Mouse (Mus musculus) embryo, embryonic 11 days (tissue): ENCODE measurements around the gene Fam111a.

Experiments
- DNase-seq: peaks from one replicate; pipeline ENCODE4 v3.0.0-alpha.2; 2015

Gene Fam111a

DNA sequence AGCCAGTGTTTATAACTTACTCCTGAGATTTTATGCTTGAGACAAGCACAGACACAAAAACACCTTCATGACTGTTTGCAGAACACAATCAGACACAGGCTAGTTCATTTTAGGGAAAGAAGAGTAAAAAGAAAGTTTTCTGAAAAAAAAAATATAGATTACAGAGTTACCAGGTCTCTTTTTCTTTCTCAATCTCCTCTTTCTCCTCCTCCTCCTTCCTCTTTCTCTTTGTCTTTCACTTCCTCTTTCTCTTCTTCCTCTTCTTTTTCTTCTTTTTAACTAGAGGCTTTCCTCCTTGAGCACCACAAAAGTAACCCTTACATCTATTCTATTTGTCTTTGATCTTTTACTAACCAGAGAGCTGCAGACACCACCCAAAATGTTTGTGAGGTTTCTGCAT is 18.7 kb downstream of the Fam111a start:
- DNase-seq = no peak

DNA sequence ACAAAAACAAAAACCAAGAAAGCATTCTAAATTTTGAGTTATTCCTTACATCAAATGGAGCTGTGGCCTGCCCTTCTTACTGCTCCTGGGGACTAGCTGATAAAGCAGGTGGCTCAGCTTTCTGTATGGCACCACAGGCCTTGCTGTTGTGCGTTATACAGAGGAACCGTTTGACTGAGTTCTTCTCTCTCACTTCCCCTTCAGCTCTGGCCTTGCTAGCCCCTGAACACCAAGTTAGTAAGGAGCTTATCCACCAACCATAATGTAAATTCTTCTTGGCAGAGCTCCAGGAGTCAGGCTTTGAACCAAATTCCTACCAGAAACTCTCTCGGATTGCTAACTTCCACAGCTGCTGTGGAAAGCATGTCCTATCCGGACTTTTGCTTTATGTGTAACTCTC is 21.5 kb downstream of the Fam111a start:
- DNase-seq = no peak

DNA sequence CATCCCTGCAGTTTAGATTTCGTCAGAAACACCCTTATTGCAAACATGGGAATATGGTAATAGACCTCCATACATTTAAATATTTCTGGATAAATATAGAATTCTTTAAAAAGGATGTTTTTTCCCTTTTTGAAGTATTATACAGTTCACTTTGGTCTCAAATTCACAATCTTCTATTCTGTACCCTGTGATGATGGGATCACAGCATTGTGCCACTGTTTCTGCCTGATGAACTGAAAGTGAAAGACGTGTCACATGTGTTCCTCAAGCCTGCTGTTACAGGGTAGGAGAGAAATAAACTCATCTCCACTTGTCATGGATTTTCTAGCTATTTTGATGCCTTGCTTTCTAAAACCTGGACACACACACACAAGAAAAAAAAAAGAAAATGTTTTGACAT is 25.3 kb downstream of the Fam111a start:
- DNase-seq = no peak

DNA sequence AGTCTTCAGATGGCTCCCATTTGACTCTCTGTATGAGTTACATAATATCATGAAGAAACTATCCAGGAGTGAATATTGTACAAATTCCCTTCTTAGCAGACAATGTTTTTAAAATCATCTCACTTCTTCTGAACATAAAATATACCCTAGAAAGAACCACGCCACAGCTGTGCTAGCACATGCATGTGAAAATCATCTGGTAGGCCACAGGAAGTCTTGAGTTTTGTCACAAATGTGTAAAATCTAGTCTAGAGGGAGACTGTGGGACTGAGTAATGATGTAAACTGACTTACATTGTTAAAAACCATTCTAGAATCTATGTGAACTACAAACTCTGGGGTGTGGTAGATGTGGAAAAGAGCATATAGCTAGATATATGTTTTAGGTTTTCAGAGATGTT is 26.1 kb downstream of the Fam111a start:
- no peak for DNase-seq

DNA sequence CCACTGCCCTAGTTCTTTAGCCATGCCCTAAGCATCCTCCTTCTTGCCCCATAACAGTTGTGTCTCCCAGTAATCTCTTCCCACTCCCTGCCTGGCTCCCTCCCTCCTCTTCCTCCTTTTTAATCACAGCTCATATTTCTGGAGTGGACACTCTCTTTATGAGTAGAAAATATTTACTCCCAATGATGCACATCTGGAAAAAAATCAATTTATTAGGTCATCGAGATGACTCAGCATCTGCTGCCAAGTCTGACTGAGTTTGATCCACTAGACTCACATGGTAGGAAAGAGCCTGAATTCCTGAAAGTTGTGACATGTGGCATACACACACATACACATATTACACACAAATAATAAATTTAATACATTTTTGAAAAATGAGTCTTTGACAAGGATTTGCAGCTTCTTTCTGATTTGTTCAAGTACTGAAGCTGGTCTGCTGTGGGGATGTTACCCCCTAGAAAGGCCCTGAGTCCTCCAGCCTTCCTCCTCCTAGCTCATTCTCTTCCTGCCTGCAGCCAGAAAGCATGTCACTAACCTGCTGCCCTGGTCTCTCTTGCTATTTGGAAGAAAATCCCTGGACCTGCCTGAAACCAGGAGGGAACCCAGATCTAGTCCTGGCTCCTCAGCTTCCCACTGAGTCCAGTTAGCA is 27.2 kb downstream of the Fam111a start:
- no peak for DNase-seq

DNA sequence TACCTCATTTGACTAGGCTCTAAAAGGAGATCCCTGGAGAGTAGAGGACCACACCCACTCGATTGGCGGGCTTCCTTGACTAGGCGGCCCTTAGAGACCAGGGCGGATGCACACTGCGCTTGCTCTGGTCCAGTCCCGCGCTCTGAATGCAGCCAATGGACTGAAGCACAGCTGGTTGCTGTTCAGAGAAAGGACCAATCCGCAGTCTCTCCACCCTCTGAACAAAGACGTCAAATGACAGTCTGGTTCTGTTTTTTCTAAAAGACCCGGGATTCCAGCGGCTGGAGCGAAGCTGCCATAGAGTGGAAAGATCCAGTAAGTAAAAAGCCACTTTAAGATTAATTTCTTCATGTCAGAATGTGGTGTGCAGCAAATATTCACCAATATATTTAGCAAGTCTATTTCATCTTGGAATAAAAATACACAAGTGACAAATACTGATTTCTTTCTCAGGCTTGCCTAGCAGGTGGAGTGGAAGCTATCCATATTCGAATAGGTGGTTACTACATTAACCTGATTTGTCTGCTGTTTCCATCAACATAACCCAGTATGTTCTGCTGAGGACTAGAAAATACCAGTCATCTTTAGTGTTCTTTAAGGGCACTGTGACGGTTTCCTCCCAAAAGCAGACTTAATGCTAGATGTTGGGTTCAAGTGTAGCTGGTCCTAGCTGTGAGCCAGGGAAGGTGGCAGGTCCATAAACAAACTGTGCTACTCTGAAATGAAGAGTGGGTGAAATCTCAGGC is 27.9 kb downstream of the Fam111a start:
- peak; percentile 91 for DNase-seq

DNA sequence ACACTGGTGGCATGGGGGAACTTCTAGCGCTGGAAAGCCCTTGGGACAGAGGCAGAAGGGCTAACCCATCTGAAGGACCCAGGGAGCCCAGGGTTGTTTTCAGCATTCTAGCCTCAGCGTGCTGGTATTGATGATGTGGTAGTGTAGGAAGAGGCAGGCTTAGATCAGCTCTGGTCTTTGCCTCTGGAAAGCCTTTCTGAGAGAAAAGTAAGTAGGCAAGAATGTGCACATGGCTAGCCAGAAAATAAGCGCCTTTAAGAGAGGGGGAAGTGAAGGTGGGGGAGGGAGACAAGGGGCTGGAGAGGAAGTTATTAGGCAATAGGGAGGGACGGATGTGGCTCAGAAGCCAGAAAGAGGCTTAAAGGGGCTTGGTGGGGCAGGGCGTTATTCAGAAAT is 28.5 kb downstream of the Fam111a start:
- peak; percentile 4 for DNase-seq

DNA sequence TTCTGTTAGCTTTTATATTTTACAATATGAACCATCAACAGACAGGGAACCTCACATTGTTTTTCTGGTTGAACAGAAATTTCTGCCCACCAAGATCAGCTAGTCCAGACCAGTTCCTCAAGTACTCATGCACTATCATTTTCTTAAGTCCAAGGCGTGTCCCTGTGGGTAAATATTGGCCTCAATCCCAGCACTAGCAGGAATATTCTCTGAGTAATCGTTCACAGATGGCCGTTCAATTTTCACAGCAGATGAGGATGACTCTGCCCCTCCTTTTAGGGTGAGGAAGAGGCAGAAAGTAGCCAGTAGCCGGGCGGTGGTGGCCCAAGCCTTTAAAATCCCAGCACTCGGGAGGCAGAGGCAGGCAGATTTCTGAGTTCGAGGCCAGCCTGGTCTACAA is 29.6 kb downstream of the Fam111a start:
- DNase-seq = no peak

DNA sequence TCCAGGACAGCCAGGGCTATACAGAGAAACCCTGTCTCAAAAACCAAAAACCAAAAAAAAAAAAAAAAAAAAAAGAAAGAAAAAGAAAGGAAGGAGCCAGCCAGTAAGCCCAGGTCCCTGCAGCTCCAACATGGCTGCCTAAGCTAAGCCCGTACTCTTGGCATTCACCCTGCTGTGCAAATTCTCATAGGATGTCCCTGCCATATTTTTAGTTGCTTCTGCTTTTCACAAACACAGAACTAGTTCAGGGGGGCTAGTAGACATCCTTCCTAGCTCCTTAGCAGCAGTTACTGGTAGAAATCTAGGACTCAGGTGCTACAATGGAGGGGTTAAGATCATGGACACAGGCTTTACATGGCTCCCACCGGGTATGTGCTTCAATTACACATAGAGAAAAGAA is 30.0 kb downstream of the Fam111a start:
- no peak for DNase-seq

DNA sequence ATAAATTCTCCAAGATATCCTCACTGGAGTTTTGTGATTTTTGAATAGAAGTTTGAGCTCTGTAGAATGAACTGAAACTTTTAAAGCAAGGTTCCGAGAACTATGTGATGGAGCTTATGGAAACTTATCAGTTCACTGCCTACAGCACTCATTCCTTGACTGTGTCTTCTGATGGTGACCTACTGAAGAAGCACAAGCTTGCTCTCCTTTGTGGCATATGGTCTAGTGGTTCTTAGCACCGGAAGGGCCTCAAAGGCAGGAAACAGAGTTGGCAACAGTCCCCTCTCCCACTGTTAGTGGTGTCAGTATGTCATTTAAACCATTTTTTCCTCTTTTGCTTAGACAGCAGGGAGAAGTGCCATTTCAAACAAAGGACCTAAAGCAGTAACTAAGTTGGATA is 31.1 kb downstream of the Fam111a start:
- DNase-seq = no peak

DNA sequence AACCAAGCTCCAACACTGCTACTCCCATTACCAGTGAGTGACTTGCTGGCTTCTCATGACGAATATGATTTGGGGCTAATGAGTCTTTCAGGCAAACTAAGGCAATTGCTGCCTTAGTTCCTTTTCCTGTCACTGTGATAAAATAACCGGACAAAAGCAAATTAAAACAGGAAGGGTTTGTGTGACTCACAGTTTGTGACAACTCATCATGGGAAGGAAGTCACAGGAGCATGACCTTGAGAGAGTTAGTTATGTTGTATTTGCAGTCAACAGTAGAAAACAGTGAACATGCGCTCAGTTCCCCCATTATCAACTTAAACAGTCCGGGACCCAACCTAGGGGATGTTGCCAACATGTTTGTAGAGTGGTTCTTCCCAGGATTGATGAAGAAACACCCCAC is 39.8 kb downstream of the Fam111a start:
- DNase-seq = no peak

DNA sequence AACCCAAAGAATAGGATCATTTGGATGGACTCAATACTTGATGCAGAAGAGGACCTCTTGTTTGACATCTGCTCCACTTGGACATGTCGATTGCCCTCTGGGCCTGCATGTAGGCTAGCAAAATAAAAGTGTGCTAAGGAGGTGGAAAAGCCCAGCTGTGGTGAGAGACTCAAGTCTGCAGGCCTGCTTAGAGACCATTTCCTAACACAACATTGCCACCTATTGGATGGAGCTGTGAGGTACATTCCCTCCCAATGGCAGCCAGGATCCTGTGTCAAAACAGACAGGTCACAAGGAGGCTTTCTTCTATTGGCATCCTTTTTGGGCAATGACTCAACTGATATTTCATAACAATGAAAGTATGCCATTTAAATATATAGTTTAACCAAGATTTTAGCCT is 46.4 kb downstream of the Fam111a start:
- peak; percentile 80 for DNase-seq

DNA sequence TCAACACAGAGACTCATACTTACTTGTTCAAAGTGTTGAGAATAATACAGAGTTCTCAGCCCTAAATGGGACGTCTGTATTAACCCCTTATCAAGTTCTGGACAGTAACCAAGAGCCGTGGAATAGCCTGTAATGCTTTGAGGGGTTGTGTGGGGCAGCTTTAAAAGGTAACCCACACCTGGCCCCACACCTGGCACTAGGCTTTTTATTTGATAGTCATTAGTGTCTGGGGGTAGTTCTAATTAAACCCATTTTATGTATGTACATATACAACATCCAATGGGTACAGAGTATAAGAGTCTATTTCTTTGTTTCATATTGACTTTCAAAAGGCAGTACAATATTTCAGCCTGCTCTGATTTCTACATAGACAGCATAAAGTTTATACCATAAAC is 49.6 kb downstream of the Fam111a start:
- DNase-seq = no peak

DNA sequence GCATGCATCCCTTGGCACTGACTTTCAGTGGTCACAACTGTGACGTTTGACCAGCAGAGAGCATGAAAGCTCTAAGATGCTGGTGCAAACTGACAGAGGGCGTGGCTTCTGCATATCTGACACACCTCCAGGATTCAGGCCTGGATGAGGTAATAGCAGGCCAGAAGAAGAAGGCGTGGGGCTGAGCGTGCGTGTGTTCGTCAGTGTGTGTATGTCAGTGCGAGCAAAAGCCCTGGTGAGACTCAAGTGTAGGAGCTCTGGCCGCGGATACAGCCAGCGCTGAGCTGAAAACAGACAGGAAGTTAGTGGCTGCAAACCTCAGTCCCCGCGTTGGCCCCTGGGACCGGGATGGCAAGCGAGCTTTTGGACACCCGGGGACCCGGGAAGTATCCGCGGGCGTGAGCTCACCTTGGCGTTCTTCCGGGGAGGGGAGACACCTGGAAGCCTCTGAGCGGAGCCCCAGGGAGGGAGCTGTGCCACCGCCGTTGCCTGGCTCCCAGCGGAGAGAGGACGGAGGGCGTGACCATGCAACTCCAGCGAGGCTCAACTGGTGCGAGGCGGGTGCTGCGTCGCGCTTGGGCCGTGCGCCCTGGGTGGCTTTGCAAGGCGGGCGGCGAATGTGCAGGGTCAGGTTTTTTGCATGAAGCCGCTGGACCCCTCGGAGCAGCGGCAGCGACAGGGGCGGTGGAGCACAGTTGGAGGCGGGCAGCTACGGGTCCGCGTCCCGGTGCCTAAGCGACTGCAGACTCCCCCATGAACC is 50.2 kb downstream of the Fam111a start:
- DNase-seq = peak; percentile 81

DNA sequence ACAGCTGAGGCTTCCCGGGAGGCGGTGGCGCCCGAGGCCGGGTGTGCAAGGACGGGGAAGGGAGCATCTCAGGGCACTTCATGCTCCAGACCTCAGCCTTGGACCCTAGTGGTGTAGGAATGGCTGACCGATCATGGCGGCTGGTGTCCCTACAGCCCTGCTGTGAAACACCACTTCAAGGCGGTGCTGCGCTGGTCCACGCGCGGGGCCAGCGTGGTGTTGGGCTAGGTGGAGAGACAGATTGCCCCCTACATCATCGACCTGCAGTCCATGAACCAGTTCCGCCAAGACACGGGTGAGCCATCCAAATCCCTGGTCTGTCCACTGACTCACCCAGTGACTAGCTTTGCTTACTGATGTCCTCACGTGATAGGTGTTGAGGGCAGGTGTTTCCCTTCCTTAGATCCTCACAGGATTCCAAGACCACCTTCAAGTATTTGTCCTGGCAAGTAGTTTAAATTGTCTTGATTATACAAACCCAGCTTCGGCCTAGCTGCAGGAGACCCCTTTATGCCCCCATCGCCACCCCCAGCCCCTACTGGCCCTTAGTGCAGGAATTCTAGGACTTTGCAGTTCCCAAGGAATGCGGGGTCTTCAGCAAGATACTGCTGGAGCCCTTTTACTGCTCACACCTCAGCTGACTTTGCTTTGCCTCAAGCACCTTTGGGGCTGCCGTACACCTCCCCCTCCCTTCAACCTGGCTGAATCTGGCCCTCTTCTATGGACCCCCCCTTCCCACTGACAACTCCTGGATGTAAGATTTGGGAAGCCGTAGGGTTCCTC is 50.9 kb downstream of the Fam111a start:
- DNase-seq = peak; percentile 37

DNA sequence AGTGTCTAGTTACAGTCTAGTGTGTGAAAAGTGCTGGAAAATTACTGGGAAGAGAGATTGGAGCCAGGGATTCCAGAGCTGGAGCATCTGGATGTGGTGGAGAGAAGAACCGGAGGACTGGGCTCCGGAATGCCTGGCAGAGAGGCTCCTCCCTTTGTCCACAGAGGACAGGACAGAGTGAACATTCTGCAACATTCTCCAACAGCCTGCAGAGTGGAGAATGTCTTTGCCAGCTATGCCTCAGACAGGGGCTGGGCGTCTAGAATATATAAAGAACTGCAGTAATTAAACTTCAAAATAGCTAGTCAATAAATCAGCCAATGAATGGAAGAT is 51.5 kb downstream of the Fam111a start:
- DNase-seq = no peak

DNA sequence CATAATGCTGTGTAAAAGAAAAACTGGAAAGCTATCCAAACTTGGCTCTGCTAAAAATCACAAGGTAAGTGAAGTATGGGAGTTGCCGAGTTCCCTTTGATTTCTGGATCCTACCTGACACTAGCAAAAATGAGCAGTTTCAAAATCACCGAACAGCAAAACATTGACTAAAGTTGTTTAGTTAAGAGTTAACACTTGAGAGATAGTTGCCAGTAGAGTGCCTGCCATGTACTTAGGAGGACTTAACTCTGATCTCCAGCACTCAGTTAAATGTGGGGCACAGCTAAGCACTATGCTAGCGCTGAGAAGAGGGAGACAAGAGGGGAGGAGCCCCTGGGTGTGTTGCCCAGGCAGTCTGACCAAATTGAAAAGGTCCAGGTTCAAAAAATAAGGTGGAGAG is 53.1 kb downstream of the Fam111a start:
- no peak for DNase-seq

DNA sequence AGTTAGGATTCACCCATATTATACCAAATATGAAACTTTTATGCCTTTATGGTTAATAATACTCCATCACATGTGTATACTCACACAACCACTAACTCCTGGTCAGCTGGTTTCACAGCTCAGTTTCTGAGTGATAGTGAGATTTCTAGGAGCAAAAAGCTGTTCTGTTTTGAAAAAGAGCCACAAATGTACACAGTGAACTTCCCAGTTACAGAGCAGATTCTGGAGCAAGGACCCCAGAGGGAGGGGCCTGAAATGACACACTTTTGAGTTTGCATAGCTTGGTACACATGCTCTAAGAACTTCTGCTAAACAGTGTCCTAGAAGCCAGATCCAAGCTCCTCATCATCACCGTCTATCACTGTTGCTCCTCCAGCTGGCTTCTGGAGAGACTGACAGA is 54.1 kb downstream of the Fam111a start, which contains the start of gene Gm4952:
Gm4952 (plus strand) TSS at position 301 of the 400 bp plus-strand sequence.
- no peak for DNase-seq

DNA sequence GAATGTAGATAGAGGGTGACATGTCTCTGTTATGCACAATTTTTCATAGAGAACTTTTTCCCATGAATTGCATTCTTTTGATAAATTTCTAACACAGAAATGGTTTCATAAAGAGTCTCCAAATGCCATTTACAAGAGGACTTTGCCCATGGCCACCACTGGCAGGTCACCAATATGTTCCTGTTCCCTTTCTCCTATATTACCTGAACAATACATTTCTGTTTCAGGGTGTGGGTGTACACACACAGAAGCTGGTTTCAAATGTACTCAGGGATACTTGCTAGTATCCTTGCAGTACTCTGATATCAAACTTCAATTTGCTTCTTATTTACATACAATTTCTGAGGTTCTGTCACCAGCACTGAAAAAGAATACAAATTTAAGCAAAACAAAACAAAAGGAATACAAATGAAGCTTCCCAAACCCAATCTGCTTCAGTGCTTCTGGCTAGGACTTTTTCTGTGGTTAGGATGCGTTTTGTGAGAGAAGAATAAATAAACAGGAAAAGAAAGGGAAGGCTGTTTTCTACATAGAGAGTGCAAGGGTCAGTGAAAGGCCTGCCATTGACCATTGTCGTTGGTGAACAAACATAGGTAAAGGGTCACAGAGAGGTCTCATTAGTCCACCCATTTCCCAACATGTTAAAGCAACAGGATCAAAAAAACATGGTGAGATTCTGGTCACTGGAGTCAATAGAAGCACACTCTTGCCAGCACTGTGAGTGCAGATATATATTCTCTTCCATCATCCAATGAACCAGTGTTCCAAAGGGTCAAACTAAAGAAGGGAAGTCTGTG is 55.3 kb downstream of the Fam111a start:
- no peak for DNase-seq

DNA sequence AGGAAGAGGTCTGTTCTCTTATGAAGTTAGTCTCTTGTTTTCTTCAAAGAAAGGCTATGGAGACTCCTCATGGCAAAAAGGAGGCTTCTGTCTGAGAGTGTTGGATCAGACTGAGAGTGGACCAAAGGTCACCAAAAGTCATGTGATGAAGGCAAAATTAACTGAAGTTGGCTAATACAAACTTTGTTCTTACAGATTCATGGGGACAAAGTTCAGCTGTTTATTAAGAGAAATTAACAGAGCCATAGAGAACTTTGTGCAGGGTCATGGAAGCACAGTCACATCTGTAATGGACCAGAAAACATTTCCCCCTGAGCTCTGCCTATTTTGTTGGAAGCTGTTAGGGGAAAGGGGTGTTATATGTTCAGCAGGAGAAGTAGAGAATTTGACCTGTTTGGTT is 62.8 kb downstream of the Fam111a start:
- no peak for DNase-seq

DNA sequence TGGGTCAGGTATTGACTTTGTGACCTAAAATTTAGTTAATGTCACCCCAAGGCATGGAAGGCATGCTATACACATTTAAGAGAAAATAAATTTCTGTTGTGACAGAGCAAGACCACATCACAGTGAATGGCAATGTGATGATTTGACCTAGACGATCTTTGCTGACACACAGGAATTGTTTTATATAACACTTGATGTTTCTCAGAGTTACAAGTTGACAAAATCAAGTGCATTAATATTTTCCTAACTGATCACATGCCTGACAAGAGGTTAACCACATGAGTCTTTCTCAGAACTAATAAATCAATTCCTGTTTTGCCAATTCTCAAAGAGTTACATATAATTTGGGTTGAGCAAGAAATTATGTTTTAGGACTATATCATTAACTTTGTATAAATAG is 68.1 kb downstream of the Fam111a start:
- DNase-seq = no peak

DNA sequence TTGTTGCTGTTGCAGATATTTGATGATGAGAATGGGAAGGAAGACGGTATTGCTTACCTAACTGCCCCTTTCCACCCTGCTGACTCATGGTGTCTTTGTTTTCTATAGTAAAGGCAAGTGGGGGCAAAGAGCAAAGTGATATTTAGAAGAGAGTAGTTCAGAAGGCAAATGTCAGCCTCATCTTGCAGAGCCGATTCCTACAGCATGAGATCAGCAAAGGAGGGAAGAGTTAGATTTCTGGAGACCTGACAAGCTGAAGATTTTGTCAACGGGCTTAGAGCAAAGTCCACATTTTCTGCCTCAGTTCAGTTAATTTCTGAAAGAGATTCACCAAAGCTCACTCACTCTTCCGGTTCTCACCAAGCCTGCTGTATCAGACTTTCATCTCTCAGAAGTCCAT is 87.6 kb downstream of the Fam111a start, which contains the start of gene Glyat:
Glyat (plus strand) TSS at position 133 of the 400 bp plus-strand sequence.
- no peak for DNase-seq
